Mouse (Mus musculus) Patski (cell line): ENCODE results near the gene Zc3h10. TPM values are rescaled to one million over a fixed set of nuclear protein-coding genes. Genes with fewer than 3 reads are reported as not detected.
"Not testable (repeated sequence)": the region's sequence is repeated elsewhere in the genome, so short reads cannot be mapped to it uniquely, and the experiment has no call there.

Experiments
- ATAC-seq: fragments of 100-300 bp; one replicate; pipeline ENCODE4 v1.8.0; 2021
- CTCF ChIA-PET: fragments of 350-600 bp; sonication (Branson Sonifier 250); formaldehyde crosslinking; loops from one replicate; lab custom pipeline; 2022; ENCODE audit warnings: inconsistent platforms; lab: Charles Lee
- POLR2A ChIA-PET: fragments of 350-600 bp; sonication (Branson Sonifier 250); formaldehyde crosslinking; loops from one replicate; lab custom pipeline; 2022; ENCODE audit warnings: antibody characterized with exemption, inconsistent platforms; lab: Charles Lee
- DNase-seq: peaks from one replicate; pipeline ENCODE4 v3.0.0-alpha.2; 2011; ENCODE audit warnings: low read depth, low spot score
- H3K27me3 ChIP-seq: fragments of 371-371 bp; one replicate; pipeline ENCODE4 v1.5.1; 2021
- CTCF ChIP-seq: fragments of 100-300 bp; IDR thresholded peaks from one replicate; pipeline ENCODE4 v1.5.1; 2021
- in situ Hi-C: fragments of 300-500 bp; cut with MboI; formaldehyde crosslinking; loops from 3 replicates; pipeline ENCODE4 v1.11.1; 2018; ENCODE audit warnings: low pct_unique_long_range_greater_than_20kb, mixed read lengths
- polyA plus RNA-seq: library from polyadenylated mRNA; unstranded; gene quantifications from one replicate; pipeline ENCODE4 v1.2.3, GENCODE M21; 2021

Gene Zc3h10
- polyA plus RNA-seq, 1 experiment from 2014 or later = 16.8 TPM

GRCm38 (mm10) chr10:128493695-128494666 is 53.6 kb downstream of the Zc3h10 start, which contains the start of gene Myl6:
Gene Myl6, minus strand, starts transcription at chr10:128494145.
- no peak for TF ChIP-seq CTCF
- no peaks in the 10 kb centered on the region for H3K27me3 ChIP-seq
- in situ Hi-C loops = no loop called here
- ChIA-PET CTCF (interaction anchor here (0.7 to 2.2 kb wide), 5 partner anchors 8 to 82 kb away, joined by 3 to 7 read pairs (median 3); partner anchors contain the start of genes Nabp2, Rnf41 and Zc3h10), POLR2A (interaction anchor here (0.6 to 2.6 kb wide), 5 partner anchors 8 to 171 kb away, joined by 3 to 11 read pairs (median 3); partner anchors contain the start of gene Esyt1)
- peak; percentile 88 for DNase-seq
- peak; percentile 37 for ATAC-seq

GRCm38 (mm10) chr10:128493319-128493694 is 54.3 kb downstream of the Zc3h10 start:
- TF ChIP-seq CTCF = no peak
- in situ Hi-C loops = no loop called here
- ATAC-seq (no peak), DNase-seq (no peak)
- ChIA-PET POLR2A (interaction anchor here (0.6 to 2.6 kb wide), 4 partner anchors 9 to 172 kb away, joined by 3 to 11 read pairs (median 4); partner anchors contain the start of gene Esyt1), CTCF (interaction anchor here (0.7 to 2.2 kb wide), 4 partner anchors 9 to 82 kb away, joined by 3 to 7 read pairs (median 4); partner anchors contain the start of genes Nabp2, Rnf41 and Zc3h10)
- H3K27me3 ChIP-seq = no peaks in the 10 kb centered on the region

GRCm38 (mm10) chr10:128492633-128493311 is 54.8 kb downstream of the Zc3h10 start:
- POLR2A ChIA-PET = interaction anchor here (0.6 to 2.6 kb wide), 4 partner anchors 9 to 172 kb away, joined by 3 to 11 read pairs (median 4); partner anchors contain the start of gene Esyt1
- peak; percentile 17 for ATAC-seq

GRCm38 (mm10) chr10:128492051-128492450 is 55.5 kb downstream of the Zc3h10 start:
- ATAC-seq, in situ Hi-C loops: not testable (repeated sequence)
- POLR2A ChIA-PET = interaction anchor here (2.6 kb wide), 1 partner anchor 33 kb away, joined by 11 read pairs; the partner anchor contains the start of gene Esyt1

More at GRCm38 (mm10) chr10:128492633-128493311, 54.8 kb downstream of the Zc3h10 start:
- H3K27me3 ChIP-seq = no peaks in the 10 kb centered on the region
- in situ Hi-C loops = no loop called here
- no peak for TF ChIP-seq CTCF
- CTCF ChIA-PET = interaction anchor here (1.1 to 2.2 kb wide), 3 partner anchors 9 to 55 kb away, joined by 3 to 7 read pairs (median 6); partner anchors contain the start of gene Zc3h10
- no peak for DNase-seq

More at GRCm38 (mm10) chr10:128492051-128492450, 55.5 kb downstream of the Zc3h10 start:
- CTCF ChIA-PET = interaction anchor here (2.2 kb wide), 1 partner anchor 10 kb away, joined by 6 read pairs; no protein-coding TSS in a partner anchor
- DNase-seq, H3K27me3 ChIP-seq: not testable (repeated sequence)

Other genes with a start within 250 kb of the Zc3h10 start
- gene Il23a, start 249.0 kb downstream of the Zc3h10 start, polyA plus RNA-seq = 0.04 TPM
- gene Pan2, start 244.4 kb downstream of the Zc3h10 start, polyA plus RNA-seq = 20.3 TPM
- gene Cnpy2, start 225.3 kb downstream of the Zc3h10 start, polyA plus RNA-seq = 200 TPM
- gene Cs, start 210.0 kb downstream of the Zc3h10 start, polyA plus RNA-seq = 279 TPM
- 34.5 TPM for gene Coq10a, start 178.8 kb downstream of the Zc3h10 start, polyA plus RNA-seq
- 55.9 TPM for gene Ankrd52, start 170.7 kb downstream of the Zc3h10 start, polyA plus RNA-seq
- gene Slc39a5, start 146.5 kb downstream of the Zc3h10 start, polyA plus RNA-seq = 0.12 TPM
- 85.0 TPM for gene Nabp2, start 136.3 kb downstream of the Zc3h10 start, polyA plus RNA-seq
- 43.3 TPM for gene Rnf41, start 136.1 kb downstream of the Zc3h10 start, polyA plus RNA-seq
- gene Smarcc2, start 88.5 kb downstream of the Zc3h10 start, polyA plus RNA-seq = 102 TPM
- 1,994 TPM for gene Myl6, start 53.6 kb downstream of the Zc3h10 start, polyA plus RNA-seq
- 54.1 TPM for gene Myl6b, start 49.1 kb downstream of the Zc3h10 start, polyA plus RNA-seq
- 75.8 TPM for gene Esyt1, start 21.9 kb downstream of the Zc3h10 start, polyA plus RNA-seq
- 1,532 TPM for gene Rpl41, start 1.5 kb upstream of the Zc3h10 start, polyA plus RNA-seq
- 117 TPM for gene Pa2g4, start 18.2 kb upstream of the Zc3h10 start, polyA plus RNA-seq
- 1.2 TPM for gene Erbb3, start 41.9 kb upstream of the Zc3h10 start, polyA plus RNA-seq
- gene Rps26, start 79.0 kb upstream of the Zc3h10 start, polyA plus RNA-seq = 259 TPM
- gene Ikzf4, start 98.2 kb upstream of the Zc3h10 start, polyA plus RNA-seq = 0.10 TPM
- 15.2 TPM for gene Suox, start 126.3 kb upstream of the Zc3h10 start, polyA plus RNA-seq
- gene Rab5b, start 148.5 kb upstream of the Zc3h10 start, polyA plus RNA-seq = 93.3 TPM
- gene Pmel, start 156.4 kb upstream of the Zc3h10 start, polyA plus RNA-seq = 1.1 TPM
- gene Cdk2, start 157.3 kb upstream of the Zc3h10 start, polyA plus RNA-seq = 30.2 TPM
- 9.9 TPM for gene Dgka, start 197.1 kb upstream of the Zc3h10 start, polyA plus RNA-seq
- gene Pym1, start 200.1 kb upstream of the Zc3h10 start, polyA plus RNA-seq = 37.8 TPM
- 18.6 TPM for gene Mmp19, start 243.1 kb upstream of the Zc3h10 start, polyA plus RNA-seq